Mouse (Mus musculus) megakaryocyte progenitor cell, adult 5-6 weeks (primary cell): ENCODE measurements around the gene Manba. TPM values are rescaled to one million over a fixed set of nuclear protein-coding genes. Genes with fewer than 3 reads are reported as not detected.
"Not testable (repeated sequence)": the region's sequence is repeated elsewhere in the genome, so short reads cannot be mapped to it uniquely, and the experiment has no call there.

Experiments
- ATAC-seq: replicated peaks from 2 replicates; pipeline ENCODE4 v1.8.0; 2016; ENCODE audit warnings: mild to moderate bottlenecking, moderate TSS enrichment, inconsistent platforms; ENCODE audit not compliant: poor library complexity
- total RNA-seq, 2 experiments: library from RNA; stranded (forward) in 1 of 2; stranded (reverse) in 1 of 2; fragments of 157-497, 149-512 nt in 1 of 2; fragments of 200-1000 nt in 1 of 2; gene quantifications; 2 replicates each; pipeline versions ENCODE4 v1.2.3 to v1.2.4; 2015 to 2017

Gene Manba
- total RNA-seq, 2 experiments from 2014 or later = 30.4 to 33.8 TPM

DNA sequence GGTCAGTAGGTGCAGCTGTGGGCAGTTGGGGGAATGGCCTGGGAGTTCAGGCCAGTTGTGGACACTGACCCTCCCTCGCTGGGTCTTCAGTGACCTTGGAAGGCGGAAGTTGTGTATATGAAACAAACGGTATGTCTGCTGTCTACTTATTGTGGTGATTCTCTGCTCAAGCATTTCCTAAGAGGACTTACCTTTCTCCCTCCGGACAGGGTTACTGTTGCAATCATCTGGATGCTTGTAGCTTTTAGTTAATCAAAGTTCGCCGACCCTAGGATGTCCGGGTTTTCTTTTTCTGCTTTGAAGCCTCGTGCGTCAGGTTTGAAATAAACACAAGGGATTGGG is 460 bp downstream of the Manba start:
- ATAC-seq = peak; percentile 6; the same call in 1 of the 2 replicates

DNA sequence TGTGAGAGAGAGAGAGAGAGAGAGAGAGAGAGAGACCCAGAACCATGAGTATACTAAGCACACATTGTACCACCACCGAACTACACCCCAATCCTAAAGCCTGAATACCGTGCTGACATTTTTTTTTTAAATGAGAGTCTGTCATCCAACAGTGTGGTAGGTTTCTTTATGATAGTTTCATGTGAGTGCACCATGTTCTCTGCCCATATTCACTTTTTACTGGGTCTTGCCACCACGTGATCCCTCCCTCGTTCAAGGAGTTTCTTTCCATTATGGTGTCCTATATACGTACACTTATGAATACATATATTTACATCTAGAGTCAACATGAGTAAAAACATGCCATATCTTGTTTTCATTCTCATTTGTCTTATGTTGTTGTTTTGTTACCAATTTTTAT is 940 bp downstream of the Manba start:
- peak; percentile 9 for ATAC-seq

DNA sequence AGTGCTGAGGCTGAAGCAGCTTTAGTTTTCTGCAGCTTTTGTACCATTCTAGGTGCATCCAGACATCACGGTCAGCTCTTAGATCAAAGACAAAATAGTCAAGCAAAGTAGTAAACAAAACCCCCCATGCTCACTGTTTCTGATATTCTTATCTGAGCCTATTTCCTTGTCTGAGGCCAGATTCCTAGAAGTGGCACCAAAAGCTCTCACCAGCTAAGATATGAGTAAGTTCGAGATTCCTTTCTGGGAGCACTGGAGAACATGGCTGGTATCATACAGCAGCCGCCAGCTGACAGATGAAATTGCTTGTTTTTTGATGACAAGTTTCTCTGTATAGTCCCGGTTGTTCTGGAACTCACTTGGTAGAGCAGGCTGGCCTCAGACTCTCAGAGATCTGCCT is 2.4 kb downstream of the Manba start:
- ATAC-seq = no peak

DNA sequence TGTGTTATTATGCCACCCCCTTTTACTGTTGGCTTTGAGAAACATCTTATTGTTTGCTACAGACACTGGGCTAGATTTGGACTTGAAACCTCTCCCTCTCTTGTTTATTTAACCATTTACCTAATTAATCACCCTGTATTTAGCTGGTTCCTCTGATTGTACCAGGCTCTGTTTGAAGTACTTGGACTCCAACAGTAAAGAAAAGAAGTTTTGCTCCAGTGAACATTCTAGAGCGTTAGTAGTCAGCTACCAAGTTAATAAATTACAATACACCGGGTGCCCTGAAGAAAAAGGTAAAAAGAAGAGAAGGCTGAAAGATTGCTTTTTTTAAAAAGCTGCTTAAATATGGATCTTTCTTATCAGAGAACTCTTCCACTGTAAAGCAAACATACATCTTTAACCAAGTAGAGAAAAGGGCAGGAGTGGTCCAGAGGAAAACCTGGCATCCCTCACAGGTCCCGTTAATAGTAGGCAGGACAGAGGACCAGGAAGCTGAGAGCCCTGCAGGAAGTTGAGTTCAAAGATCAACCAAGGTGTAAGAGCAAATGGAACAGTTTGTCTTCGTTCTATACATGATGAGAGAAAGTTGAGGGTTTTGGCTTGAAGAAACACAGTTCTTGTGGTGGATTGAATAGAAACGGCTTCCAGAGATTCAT is 4.6 kb downstream of the Manba start:
- no peak for ATAC-seq

DNA sequence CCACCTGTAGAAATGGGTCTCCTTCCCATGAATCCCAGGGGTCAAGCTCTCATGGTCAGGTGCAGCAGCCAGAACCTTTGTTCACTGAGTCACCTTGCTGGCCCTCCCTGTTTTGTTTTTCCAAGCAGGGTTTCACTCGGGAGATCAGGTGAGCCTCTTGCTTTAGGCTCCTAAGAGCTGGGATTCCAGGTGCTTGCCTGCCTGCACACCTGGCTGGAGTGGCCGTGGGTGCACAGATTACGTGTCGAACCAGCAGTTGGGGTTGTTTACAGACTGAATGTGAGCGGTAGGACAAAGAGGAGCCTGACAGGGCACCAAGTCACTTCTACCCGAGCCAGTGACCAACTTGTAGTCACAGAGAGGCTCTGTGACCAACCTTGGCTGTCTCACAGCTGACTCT is 5.7 kb downstream of the Manba start:
- ATAC-seq = no peak

DNA sequence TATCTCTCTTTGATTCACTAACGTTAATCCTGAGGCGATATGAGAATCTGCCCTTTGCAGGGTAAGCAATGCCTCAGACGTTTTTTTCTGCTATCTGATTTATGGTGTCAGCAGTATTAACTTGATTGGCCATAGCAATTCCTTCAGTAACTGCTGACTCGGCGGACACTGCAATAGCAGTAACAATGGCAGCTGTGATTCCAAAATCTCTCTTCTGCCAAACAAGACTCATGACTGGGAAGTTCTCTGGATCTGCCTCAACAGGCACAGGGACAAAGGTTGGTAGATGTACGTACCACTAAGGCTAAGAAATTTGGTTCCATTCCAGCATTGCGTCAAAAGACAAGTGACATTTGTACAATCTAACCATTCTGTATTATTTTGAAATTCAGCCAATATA is 7.9 kb downstream of the Manba start:
- not testable (repeated sequence) for ATAC-seq

DNA sequence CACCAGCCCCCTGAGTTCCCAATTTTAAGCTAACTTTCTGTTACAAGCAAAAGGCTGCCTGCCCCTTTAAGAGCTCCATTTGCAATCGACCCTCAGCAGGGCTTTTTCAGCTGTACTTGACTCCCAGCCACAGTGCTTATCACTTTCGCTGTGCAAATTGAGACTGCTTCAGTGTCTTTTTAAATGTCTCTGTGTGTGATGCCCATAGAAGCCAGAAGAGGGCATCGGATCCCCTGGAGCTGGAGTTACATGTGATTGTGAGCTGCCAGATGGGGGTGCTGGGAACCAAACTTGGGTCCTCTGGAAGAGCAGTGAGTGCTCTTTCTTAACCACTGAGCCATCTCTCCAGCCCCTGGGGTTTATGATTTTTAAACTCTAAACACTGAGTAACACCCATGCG is 12.5 kb downstream of the Manba start:
- not testable (repeated sequence) for ATAC-seq

DNA sequence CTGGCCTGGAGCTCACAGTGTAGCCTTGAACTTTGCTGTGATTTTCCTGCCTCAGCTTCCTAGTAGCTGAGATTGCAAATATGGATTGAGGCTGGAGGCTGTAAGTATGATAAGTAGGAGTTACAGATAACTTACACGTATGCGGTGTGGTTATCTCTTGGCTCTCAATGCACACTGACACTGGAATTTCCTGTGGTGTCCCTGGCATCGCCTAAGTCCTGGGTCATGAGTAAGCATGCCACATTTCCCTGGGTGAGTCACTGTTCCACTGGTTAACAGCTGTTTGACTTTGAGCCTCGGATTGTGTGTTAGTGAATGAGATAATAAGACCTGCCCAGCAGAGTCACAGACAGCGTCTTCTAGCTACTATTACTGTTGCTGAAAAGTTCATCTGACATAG is 13.5 kb downstream of the Manba start:
- peak; percentile 83 for ATAC-seq

DNA sequence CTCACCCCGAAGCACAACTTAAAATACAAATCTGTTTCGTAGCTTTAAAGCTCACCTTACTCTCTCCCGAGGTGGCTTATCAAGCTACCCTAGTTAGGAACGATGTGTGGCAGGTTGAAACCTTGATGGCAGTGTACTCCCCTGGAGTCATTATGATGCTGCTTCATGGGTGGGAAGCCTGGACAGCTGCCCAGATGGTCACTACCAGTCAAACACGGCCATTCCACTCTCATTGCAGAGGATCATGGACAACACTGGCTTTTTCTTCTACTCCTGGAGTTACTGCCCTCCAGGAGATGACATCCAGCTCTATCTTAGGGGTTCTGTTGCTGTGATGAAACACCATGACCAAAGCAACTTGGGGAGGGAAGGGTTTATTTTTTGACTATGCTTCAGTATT is 17.7 kb downstream of the Manba start:
- ATAC-seq = no peak

DNA sequence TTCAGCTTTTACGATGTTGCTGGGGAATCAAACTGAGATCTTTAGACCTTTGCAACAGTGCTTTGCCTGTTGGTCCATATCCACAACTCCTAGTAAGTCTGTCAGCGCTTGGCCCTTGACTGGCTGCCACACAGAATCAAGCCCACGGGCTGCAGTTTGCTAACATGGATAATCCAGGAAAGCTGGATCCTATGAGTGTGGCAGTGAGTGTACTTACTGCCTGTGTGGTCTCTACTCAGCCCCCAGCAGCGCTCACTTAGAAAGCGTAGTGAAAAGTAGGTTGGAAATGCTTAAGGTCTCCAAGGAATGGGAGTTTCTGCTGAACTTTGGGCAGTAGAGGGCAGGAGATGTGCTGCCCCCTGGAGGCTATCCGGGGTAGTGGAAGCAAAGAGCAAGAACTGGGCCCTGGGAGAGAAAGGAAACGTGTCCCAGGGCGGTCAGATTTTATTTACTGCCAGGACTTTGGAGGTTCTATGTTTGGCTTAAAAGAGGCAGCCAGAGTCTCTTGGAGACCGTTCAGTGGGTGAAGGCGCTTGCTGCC is 20.0 kb downstream of the Manba start:
- peak; percentile 96 for ATAC-seq

DNA sequence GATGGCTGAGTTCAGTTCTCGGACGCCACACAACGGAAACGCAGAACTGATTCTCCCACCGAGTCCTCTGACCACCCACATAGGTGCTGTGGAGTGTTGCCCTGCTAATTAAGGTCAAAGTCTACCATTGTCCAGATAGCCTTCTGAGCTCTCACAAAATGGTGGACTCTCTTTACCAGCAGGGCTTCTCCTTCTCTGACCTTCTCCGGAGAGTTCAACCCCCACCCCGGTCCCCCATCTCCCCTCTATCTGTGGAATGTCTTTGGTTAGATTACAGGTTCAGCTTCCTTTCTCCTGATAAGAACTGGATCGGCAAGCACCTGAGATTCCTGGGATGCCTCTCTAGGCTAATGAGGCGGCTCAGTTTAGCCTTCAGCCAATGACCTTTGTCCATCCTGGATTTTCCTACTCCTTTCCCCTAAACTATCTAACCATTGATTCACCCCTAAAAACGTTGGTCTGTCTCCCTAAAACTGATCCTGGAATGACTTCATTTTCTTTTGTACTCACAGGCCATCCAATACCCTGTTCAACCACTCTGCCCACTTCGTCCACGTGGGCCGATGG is 20.6 kb downstream of the Manba start:
- no peak for ATAC-seq

DNA sequence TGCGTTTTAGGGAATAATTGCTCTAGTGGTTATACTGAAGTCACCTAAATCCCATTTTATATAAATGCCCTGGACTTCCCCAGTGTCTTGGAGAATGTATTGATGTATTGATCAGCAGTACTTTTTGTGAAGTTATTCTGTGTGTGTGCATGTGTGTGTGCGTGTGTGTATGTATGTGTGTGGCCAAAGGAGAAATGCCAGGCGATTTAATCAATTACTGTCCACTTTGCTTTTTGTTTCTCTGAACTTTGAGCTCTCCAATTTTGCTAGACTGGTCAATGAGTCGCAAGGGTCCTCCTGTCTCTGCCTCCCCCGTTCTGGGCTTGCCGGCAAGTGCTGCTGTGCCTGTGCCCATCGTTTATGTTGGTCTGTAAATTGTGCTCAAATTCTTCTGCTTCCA is 22.1 kb downstream of the Manba start:
- ATAC-seq = no peak

DNA sequence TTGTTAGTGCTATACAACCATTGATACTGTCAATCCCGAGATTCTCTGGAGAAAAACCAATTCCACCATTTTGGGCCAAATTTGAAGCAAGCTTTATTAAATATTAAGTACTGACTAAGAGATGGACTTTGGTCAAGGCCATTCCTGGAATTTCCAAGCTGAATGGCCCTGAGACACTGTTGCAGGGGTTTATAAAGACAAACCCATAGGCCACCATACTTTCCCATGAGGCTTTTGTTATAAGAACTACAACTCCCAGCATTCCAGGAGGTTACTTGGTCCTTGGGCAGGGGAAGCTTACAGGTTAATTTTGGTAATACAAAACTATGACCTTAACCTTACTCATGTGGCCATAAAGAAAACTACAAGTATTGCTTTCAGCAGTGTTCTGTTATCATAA is 22.8 kb downstream of the Manba start:
- ATAC-seq = 0 out of 2 replicates have a peak, but pooled peaks have one; percentile 21

DNA sequence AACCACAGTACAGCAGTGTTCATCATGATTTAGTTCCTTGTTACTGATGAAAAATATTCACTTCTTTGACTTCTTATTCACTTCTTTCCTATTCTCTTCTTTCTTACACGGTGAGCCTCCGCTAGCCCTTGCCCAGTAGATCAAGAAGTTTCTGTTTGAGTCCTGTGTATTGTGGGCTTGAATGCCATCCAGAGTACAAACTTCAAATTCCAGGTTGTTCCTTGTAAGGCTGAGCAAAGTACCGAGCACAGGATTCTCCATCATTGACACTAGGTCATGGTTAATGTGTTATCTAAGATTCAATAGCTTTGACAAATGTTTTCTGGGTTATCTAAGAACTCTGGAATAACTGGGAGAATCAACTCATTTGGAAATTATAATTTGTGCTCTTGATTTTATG is 25.0 kb downstream of the Manba start:
- ATAC-seq = no peak

DNA sequence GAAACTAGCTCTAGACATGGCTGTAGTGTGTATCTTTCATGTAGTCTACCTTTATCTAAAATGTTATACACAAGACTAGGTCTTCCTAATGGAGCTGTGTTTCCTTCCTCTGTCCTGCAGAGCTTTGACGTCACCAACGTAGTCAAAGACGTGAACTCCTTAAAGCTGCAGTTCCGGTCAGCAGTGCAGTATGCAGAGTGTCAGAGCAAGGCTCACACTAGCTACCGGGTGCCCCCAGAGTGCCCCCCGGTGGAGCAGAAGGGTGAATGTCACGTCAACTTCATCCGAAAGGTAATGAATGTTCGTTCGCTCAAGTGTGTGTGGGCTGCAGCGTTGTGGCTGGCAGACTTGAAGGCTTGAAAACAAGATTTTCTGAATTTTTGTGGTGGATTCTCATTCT is 26.3 kb downstream of the Manba start:
- ATAC-seq = peak; percentile 78

DNA sequence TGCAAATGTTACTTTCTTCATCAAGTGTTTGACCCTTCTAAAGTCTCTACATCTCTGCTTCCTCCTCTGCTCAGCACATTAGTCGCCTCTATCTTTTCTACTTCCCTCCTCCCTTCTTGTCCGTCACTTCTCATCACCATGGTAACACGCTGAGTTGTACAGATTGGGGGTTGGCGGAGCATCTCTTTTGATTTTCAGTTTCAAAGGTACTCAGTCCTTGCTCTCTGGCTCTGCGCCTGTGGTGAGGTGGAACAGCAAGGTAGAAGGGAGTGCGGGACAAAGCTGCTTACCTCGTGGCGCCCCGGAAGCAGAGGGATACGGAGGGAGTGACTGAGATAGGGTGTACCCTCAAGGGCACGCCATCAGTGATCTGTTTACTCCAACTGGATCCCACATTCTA is 27.9 kb downstream of the Manba start:
- no peak for ATAC-seq

DNA sequence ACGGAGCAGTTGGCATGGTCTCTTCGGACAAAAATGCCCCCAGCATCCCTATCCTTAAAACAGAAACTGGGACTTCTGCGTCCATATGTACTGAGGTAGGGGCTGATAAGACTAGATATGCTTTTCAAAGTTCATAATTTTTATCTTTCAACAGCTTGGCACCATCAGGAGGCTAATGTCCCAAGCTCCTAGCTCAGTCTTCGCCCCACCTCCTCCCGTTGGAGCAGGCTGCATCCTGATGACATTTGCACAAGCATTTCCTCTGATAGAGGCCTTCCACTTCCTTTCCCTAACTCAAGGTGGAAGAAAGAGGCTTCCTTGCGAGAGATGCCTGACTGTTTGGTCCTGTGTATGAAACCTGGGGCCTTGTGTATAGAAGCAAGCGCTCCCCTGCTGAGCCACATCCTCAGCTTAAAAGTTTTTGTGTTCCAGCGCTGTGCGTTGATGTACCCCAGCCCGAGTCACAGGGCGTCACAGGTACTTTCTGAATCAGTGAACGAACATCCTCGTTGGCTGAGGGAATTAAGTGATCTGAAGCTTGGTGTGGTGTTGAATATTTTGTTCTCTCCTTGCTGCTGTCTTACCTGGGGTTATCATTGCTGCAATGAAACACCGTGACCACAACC is 28.5 kb downstream of the Manba start:
- ATAC-seq = no peak

DNA sequence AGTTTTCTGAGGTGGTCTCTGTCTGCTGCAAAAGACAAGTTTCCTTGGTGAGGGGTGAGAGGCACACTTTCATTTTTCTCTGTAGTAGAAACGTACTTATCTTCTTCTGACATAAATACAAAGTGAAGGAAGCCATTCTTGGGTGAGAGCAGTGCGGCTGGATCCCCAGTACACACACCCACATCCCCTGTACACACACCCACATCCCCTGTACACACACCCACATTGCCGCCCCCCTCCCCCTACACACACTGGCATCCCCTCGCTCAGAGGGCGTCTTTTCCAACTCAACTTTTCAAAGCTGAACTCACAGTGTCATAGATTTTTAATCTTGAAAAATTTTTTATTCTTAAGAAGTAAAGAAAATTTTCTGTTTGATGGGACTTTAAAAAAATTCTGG is 29.8 kb downstream of the Manba start:
- no peak for ATAC-seq

DNA sequence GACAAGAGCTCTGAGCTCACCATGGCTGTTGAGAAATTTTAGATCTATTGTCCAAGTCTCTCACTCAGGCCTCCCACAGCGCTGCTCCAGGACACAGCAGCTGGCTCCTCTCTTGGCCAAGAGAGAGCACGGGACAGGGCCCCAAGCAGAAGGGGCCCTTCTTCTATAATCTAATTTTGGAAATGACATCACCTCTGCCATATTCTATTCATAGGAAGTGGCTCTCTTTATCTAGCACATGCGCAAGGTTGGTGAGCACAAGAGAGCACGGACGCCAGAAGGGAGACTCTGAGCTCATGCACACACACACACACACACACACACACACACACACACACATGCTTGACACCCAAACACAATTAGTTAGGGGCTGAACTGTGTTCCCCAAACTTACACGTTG is 31.5 kb downstream of the Manba start:
- peak; percentile 73 for ATAC-seq

DNA sequence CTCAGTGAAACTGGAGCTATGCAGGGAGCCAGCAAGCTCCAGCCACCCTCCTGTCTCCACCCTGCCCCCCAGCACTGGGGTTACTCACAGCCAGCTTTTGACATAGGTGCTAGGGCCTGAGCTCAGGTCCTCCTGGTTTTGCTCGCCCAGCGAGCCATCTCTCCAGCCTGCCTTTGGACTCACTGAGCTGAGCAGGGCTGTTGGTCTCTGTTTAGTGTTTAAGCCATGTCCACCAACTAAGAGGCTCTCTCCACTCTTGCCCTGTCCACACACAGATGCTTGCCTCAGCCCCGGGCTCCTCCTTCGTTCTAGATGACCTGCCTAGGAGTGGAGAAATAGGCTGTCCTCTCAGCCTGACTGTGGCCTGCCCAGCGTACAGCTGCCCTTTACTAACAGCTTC is 33.5 kb downstream of the Manba start:
- no peak for ATAC-seq

DNA sequence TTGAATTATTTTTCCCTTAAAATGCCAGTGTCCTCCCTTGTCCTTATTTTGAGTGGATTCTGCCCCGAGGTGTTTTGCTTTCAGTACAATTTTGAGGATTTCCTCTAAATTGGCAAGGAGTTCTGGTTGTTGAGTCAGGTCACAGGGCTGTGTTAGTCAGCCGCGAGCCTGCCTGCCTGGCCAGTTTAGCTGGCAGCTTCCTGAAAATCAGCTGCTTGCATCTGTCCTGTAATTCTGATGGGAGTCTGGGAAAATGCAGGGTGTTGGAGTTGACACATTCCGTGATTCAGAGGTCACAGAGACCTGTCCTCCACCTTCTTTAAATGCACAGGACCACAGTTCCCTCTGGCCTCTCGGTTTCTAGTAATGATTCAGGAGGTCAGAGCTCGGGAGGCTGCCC is 34.2 kb downstream of the Manba start:
- ATAC-seq = no peak

DNA sequence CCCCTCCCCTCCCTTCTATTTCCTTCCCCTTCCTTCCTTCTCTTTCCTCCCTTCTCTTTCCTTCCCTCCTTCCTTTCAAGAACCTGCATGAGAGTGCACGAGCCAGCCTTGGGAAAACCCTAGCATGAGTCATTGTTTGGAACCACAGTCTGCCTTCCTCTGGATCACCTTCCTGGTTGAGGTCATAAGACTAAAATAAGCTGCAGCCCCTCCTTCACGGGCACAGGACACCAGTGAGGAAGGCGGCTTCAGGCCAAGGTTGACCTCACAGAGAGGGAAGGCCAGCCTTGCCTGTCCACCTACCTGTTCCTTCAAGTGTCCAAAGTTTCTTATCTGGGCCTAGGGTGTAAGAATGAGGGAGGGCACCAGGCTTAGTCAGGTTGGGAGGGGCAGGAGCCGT is 36.6 kb downstream of the Manba start:
- ATAC-seq = no peak
